Mouse (Mus musculus): ENCODE measurements around the gene Sly.
"Not testable (repeated sequence)": the region's sequence is repeated elsewhere in the genome, so short reads cannot be mapped to it uniquely, and the experiment has no call there.

Gene Sly

DNA sequence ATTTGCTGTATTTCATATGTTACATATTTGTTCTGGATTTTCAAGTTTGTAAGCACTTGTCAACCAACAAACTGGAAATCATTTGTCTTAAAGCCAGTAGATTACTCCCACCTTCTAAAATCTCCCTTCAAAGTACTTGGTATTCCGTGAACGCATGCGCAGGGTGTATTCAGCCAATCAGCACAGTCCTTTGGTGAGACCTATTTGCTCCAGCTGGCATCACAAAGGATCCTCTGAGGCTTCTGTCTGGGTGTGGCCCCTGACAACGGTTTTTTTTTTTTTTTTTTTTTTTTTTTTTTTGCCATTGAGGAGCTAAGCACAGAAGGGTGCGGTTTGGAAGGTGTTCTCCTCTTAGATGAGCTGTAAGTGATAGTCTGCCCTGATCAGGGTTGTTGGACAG lies at the start of gene Sly:
Gene Sly, plus strand, starts transcription at position 301 of the 400 bp plus-strand sequence.
- DNase-seq: not testable (repeated sequence)
